Mouse (Mus musculus) midbrain, embryonic 15.5 days (tissue): ENCODE measurements around the gene Atp2b4. TPM values are rescaled to one million over a fixed set of nuclear protein-coding genes. Genes with fewer than 3 reads are reported as not detected.

Experiments
- ATAC-seq: fragments of 200-750 bp; cut with Nextera tagmentation; replicated peaks from 2 replicates; pipeline ENCODE4 v1.8.0; 2017; ENCODE audit warnings: moderate TSS enrichment
- H3K27ac ChIP-seq: fragments of 300-500 bp; sonication (generic); 2 replicates; pipeline ENCODE4 v1.5.1; 2015; ENCODE audit warnings: mild to moderate bottlenecking, inconsistent platforms
- H3K27me3 ChIP-seq: fragments of 300-500 bp; sonication (generic); replicated peaks from 2 replicates; pipeline ENCODE4 v1.6.1; 2015; ENCODE audit warnings: inconsistent platforms
- H3K36me3 ChIP-seq: fragments of 300-500 bp; sonication (generic); replicated peaks from 2 replicates; pipeline ENCODE4 v1.6.1; 2015; ENCODE audit warnings: inconsistent platforms
- H3K4me1 ChIP-seq: fragments of 300-500 bp; sonication (generic); 2 replicates; pipeline ENCODE4 v1.6.1; 2015; ENCODE audit warnings: inconsistent platforms
- H3K4me2 ChIP-seq: fragments of 300-500 bp; sonication (generic); 2 replicates; pipeline ENCODE4 v1.6.1; 2015; ENCODE audit warnings: inconsistent platforms, mild to moderate bottlenecking, moderate library complexity
- H3K4me3 ChIP-seq: fragments of 300-500 bp; sonication (generic); 2 replicates; pipeline ENCODE4 v1.5.1; 2015; ENCODE audit warnings: mild to moderate bottlenecking, inconsistent platforms
- H3K9ac ChIP-seq: fragments of 300-500 bp; sonication (generic); 2 replicates; pipeline ENCODE4 v1.6.1; 2015; ENCODE audit warnings: mild to moderate bottlenecking, inconsistent platforms
- H3K9me3 ChIP-seq: fragments of 300-500 bp; sonication (generic); 2 replicates; pipeline ENCODE4 v1.6.1; 2016; ENCODE audit warnings: inconsistent platforms
- WGBS: fragments of 180-500 bp; shearing (Covaris S2); methylation state at CpG from one replicate; pipeline ENCODE4 v1.1.7; 2015; ENCODE audit warnings: mixed read lengths; 5-methylcytosine and 5-hydroxymethylcytosine counted together
- polyA plus RNA-seq: library from polyadenylated mRNA; unstranded; fragments of >200 nt; fragmentation: Nextera tagmentation; extraction: Ambion mirVana; gene quantifications from 2 replicates; pipeline ENCODE4 v1.2.1, GENCODE M21; 2015

Gene Atp2b4
- polyA plus RNA-seq, 1 experiment from 2014 or later = 11.6 TPM

DNA sequence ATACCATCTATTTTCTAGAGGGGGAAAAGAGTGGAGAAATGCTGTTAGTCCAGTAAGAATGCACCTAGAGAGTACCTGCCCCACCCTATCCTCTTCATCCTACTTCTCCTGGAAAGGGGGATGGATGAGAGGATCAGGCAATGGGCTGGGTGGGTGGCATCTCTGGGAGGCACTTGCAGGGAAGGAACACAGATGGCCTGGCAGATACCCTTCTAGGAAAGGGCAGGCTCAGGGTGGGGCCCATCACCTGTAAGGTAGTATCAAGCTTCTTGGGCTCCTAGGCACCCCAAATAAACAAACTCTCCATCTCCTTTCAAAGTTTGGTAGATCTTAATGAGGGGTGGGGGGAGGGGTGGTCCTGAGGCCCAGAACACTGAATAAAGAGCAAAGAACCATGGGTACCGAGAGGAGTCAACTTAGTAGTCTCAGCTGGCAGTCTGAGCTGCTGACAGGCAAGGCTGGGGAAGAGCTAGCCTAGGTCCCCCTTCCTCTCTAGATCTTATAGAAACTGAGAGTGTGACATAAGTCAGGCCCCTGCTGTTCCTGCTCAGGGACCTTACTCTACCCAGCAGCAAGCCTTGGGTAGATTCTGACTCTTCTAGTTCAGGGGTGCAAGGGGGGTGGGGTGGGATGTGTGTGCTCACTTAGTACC lies 3.4 kb downstream of the Atp2b4 start:
- H3K27me3 ChIP-seq = 0 out of 2 replicates have a peak, but pooled peaks cover 4% of the 10 kb centered on the region
- ATAC-seq = no peak
- WGBS = 58% methylated on average over 1 of the region's 1 CpGs
- peaks cover 33% of the 10 kb centered on the region for H3K4me1 ChIP-seq
- H3K4me2 ChIP-seq = no peak overlapping the region
- H3K9ac ChIP-seq = no peak overlapping the region
- no peaks in the 10 kb centered on the region for H3K36me3 ChIP-seq
- no peaks in the 10 kb centered on the region for H3K9me3 ChIP-seq
- H3K4me3 ChIP-seq = no peak overlapping the region
- H3K27ac ChIP-seq = no peak overlapping the region

DNA sequence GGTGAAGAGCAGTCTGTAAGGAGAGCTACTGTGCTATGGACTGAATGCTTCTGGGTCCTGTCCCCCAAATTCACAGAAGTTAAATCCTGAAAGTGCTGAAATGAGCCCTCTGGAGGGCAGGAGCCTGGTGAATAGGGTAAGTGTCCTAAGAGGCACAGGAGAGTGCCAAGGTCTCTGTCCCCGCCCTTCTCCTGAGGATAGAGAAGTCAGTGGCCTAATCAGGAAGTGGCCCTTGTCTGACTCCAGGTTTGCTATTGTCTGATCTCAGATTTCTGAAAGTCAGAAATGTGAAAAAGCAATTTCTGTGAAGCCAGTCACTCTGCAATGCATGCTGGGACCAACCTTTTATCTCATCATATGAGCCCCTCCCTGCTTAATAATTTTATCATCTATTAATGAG lies 7.2 kb downstream of the Atp2b4 start:
- WGBS = 44% methylated on average over 1 of the region's 1 CpGs
- no peak overlapping the region for H3K27ac ChIP-seq
- H3K4me3 ChIP-seq = no peak overlapping the region
- H3K9me3 ChIP-seq = no peaks in the 10 kb centered on the region
- H3K4me1 ChIP-seq = peaks cover 3% of the 10 kb centered on the region; the same call in 1 of the 2 replicates
- no peak overlapping the region for H3K9ac ChIP-seq
- H3K4me2 ChIP-seq = no peak overlapping the region
- no peaks in the 10 kb centered on the region for H3K36me3 ChIP-seq
- ATAC-seq = no peak
- H3K27me3 ChIP-seq = no peaks in the 10 kb centered on the region

DNA sequence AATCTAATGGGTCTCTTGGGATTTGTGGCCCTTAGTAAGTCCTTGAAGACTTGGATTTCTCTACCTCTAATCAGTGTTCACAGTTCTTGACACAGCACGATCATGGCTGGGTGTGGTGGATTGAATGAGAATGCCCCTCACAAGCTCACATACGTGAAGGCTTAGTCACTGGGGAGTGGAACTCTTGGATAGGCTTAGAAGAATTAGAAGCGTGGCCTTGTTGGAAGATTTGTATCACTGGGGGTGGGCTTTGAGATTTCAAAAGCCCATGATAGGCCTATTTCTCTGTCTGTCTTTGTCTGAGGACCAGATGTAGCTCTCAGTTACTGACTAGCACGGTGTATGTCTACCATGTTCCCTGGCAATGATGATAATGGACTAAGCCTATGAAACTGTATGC lies 10.8 kb downstream of the Atp2b4 start:
- Histone ChIP-seq H3K9me3 (no peaks in the 10 kb centered on the region), H3K27ac (no peak overlapping the region), H3K4me1 (no peaks in the 10 kb centered on the region), H3K27me3 (no peaks in the 10 kb centered on the region), H3K9ac (no peak overlapping the region), H3K4me2 (no peak overlapping the region), H3K4me3 (no peak overlapping the region), H3K36me3 (no peaks in the 10 kb centered on the region)
- no peak for ATAC-seq
- WGBS = 92% methylated on average over 4 of the region's 4 CpGs

DNA sequence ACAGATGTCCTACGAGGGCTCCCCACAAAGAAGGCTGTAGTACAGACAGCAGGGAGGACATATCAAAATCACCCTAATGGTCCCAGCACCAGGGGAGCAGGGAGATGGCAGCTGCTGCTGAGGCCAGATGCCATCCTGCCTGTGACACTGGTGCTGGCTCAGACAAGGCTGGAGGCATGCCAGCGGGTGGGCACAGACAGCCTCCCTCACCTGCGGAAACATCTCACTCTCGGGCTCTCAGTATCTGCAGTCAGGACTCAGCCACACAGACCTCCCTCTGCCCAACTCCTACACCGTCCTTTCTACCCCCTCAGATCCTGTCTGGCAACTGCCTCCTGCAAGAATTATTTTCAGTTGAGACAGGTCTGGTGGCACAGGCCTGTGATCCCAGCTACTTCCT lies 12.0 kb downstream of the Atp2b4 start:
- Histone ChIP-seq H3K27me3 (no peaks in the 10 kb centered on the region), H3K27ac (no peak overlapping the region), H3K4me1 (no peaks in the 10 kb centered on the region), H3K36me3 (no peaks in the 10 kb centered on the region), H3K9me3 (no peaks in the 10 kb centered on the region), H3K4me3 (no peak overlapping the region), H3K4me2 (no peak overlapping the region), H3K9ac (no peak overlapping the region)
- 63% methylated on average over 5 of the region's 5 CpGs for WGBS
- no peak for ATAC-seq

DNA sequence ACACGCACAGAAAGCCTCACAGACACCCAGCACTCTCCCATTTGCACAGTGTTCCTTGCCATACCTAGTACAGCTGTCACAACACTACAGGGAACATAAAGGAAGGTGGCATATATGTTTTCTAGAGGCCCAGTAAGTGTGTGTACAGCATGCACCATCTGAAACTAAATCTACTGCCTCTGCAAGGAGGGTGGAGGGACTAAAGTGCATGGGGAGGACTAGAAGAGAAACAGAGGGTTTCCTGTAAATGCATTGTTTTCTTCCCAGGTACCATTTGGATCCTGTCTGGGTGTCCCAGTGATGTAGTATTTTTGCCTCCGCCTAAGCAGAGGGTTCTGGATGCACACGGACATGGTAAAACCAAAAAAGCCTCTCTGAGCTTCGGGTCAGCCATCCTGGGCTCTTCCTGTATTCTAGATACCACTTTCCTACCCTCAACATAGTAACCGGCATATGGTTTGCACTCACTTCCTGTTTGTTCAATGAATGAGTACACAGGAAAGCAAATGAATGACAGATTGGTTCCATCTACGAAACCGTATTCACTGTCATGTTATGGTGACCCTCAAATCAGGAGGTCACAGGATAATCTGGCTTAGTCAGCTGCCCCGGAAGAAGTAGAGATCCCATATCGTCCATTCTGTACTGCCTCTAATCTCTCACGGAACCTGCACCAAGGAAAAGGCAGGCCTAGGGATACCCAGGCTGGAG lies 13.2 kb downstream of the Atp2b4 start:
- Histone ChIP-seq H3K4me2 (no peak overlapping the region), H3K9ac (no peak overlapping the region), H3K4me1 (no peaks in the 10 kb centered on the region), H3K9me3 (no peaks in the 10 kb centered on the region), H3K27ac (no peak overlapping the region), H3K27me3 (no peaks in the 10 kb centered on the region), H3K36me3 (no peaks in the 10 kb centered on the region), H3K4me3 (no peak overlapping the region)
- 73% methylated on average over 10 of the region's 10 CpGs for WGBS
- ATAC-seq = no peak

DNA sequence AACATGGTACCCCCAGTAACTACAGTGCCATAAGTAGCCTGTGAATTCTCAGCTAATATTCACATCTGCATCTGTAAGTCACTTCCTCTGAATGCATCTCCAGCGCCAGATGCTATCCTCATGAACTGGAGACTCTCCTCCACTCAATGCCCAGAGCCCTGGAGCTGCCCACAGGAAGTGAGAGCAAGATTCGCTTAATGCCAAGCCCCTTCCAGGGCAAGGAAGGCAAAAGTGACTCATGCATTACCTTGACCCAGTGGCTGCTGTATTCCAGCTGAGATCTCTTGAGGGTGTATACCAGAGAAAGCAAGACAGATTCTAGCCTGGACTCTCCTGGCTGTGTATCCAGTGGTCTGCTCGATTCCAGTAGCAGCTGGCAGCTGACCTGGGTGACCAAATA lies 16.2 kb downstream of the Atp2b4 start:
- 86% methylated on average over 3 of the region's 3 CpGs for WGBS
- no peak overlapping the region for H3K4me3 ChIP-seq
- no peaks in the 10 kb centered on the region for H3K36me3 ChIP-seq
- no peak overlapping the region for H3K27ac ChIP-seq
- no peaks in the 10 kb centered on the region for H3K4me1 ChIP-seq
- no peaks in the 10 kb centered on the region for H3K27me3 ChIP-seq
- ATAC-seq = no peak
- no peaks in the 10 kb centered on the region for H3K9me3 ChIP-seq
- H3K9ac ChIP-seq = no peak overlapping the region
- H3K4me2 ChIP-seq = no peak overlapping the region

DNA sequence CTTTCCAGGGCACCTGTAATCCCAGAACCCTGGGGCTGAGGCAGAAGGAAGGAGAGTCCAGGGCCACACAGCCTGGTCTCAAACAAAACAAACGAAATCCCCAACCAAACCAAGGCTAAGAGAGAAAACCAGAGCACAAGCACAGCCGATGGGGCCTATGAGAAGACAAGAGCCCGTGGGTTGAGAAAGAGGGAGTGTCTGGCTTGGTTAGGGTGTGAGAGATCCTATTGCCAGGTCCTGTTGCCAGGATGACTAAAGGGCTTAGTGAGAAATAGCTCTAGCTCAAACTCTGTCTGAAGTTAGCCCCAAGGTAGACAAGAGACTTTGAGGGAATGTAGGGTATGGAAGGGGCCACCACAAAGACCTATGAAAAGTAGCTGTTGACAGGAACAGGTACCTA lies 19.3 kb downstream of the Atp2b4 start:
- H3K9ac ChIP-seq = no peak overlapping the region
- no peaks in the 10 kb centered on the region for H3K4me1 ChIP-seq
- no peaks in the 10 kb centered on the region for H3K36me3 ChIP-seq
- H3K27ac ChIP-seq = no peak overlapping the region
- no peak overlapping the region for H3K4me3 ChIP-seq
- ATAC-seq = no peak
- 57% methylated on average over 3 of the region's 3 CpGs for WGBS
- no peak overlapping the region for H3K4me2 ChIP-seq
- H3K9me3 ChIP-seq = no peaks in the 10 kb centered on the region
- H3K27me3 ChIP-seq = no peaks in the 10 kb centered on the region

DNA sequence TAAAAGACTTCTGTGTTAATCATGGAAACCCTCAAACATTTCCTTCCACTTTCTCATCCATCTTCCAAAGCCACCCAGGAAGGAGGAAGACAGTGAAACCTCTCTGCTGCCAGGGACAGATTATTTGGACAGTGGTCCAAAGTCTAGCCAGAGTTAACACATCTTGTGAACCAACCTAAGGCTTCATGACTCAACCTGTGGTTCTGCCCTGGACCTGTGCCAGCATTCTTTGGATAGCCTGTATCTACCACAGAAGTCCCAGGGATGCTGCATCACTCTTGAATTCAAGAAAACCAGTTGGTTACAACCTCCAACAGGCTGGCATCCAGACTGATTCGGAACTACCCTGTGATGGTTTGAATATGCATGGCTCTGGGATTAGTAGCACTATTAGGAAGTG lies 21.8 kb downstream of the Atp2b4 start:
- H3K27me3 ChIP-seq = no peaks in the 10 kb centered on the region
- H3K36me3 ChIP-seq = no peaks in the 10 kb centered on the region
- no peak overlapping the region for H3K9ac ChIP-seq
- ATAC-seq = no peak
- no peaks in the 10 kb centered on the region for H3K4me1 ChIP-seq
- no peak overlapping the region for H3K4me3 ChIP-seq
- no peak overlapping the region for H3K4me2 ChIP-seq
- 94% methylated on average over 1 of the region's 1 CpGs for WGBS
- no peaks in the 10 kb centered on the region for H3K9me3 ChIP-seq
- no peak overlapping the region for H3K27ac ChIP-seq

DNA sequence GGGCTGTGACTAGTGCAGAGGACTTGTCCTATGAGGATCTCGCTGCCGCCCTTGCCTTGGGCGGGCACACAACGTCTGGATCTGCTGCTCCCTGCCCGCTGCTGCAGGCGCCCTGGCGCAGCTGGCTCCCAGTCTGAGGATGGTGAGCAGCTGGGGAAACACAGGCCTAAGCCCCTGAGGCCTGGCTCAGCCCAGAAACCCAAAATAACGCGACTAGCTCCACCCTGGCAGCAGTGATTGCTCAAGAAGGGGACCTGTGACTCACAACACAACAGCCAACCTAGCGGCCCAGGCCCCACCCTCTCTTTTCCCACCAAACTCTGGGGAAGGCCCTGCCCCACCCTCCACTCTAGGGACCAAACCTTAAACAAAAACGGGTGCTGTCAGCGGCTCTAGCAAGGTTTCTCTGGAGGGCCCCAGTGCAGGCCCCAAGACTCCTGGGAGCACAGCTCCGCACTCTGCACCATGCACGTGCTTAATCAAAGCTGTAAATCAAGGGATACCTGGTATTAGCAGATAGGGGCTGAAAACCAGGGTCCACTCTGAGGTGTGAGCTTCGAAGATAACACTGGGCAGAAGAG lies 23.1 kb downstream of the Atp2b4 start:
- Histone ChIP-seq H3K4me3 (no peak overlapping the region), H3K4me2 (no peak overlapping the region), H3K9me3 (no peaks in the 10 kb centered on the region), H3K27me3 (no peaks in the 10 kb centered on the region), H3K4me1 (no peaks in the 10 kb centered on the region), H3K9ac (no peak overlapping the region), H3K36me3 (no peaks in the 10 kb centered on the region), H3K27ac (no peak overlapping the region)
- ATAC-seq = no peak
- 76% methylated on average over 15 of the region's 15 CpGs for WGBS

DNA sequence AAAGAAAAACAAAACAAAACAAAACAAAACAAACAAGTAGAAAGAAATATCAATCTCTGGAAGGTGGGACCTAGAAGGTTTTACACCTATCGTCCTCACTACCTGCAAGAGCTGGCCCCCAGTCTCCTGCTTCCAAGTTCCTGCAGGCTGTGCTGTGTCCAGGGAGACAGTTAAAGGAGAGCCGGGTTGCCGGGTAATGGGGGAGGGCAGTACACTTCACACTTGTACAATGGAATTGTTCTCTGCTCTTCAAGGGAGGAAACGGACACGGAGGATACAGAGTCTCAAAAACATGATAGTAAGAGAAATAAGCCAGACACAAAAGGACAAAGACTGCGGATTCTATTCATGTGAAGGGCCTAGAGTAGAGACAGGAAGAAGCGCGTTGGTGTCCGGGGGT lies 28.3 kb downstream of the Atp2b4 start:
- Histone ChIP-seq H3K36me3 (no peaks in the 10 kb centered on the region), H3K4me2 (no peak overlapping the region), H3K9ac (no peak overlapping the region), H3K27ac (no peak overlapping the region), H3K4me1 (peaks cover 8% of the 10 kb centered on the region), H3K9me3 (no peaks in the 10 kb centered on the region), H3K27me3 (no peaks in the 10 kb centered on the region), H3K4me3 (no peak overlapping the region)
- WGBS = 48% methylated on average over 9 of the region's 9 CpGs
- no peak for ATAC-seq

DNA sequence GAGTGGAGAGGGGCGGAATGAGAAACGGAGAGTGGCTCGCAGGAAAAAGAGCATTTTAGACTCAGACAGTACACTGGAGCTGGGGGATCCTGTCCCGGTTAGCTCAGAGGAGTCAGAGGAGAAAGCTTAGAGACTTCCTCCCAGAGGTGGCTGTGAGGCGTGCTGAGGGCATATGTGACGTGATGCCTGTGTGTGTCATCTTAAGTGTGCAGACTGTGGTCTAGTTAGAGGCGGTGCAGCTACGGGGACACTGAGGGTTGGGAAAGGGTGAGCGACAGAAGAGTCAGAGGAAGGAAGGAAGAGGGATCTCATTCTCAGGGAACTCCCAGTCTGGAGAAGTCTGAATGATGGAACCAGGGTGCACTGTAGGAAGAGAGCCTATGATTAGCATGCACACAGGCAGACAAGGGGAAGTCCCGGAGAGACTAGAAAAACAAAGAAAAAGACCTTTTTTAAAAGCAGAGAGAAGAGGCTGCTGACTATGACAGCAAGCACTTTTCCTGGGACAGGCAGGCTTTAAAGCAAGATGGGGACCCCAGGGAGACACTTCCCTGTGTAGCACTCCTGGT lies 28.9 kb downstream of the Atp2b4 start:
- Histone ChIP-seq H3K36me3 (no peaks in the 10 kb centered on the region), H3K4me2 (no peak overlapping the region), H3K27me3 (no peaks in the 10 kb centered on the region), H3K9me3 (no peaks in the 10 kb centered on the region), H3K27ac (no peak overlapping the region), H3K9ac (no peak overlapping the region), H3K4me3 (no peak overlapping the region), H3K4me1 (peaks cover 14% of the 10 kb centered on the region)
- no peak for ATAC-seq
- WGBS = 74% methylated on average over 10 of the region's 10 CpGs

DNA sequence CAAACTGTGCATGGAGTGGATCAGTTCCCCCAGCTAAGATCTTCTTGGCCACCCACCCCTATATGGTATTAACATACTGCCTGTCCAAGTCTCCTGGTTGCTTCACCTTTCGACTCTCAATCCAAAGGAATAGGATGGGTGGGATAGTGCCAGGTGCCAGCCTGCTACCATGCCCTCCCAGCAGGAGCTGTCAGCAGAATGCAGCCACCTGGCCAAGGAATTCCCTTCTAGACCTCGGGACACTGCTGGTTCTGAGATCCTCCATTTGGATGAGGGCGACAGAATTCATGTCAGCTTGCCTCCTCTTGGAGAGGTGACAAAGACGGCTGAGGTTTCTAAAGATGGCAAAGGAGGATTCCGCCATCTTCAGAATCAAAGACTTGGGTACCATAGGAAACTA lies 32.8 kb downstream of the Atp2b4 start:
- H3K9me3 ChIP-seq = no peaks in the 10 kb centered on the region
- H3K4me1 ChIP-seq = peaks cover 15% of the 10 kb centered on the region
- H3K27ac ChIP-seq = no peak overlapping the region
- H3K27me3 ChIP-seq = no peaks in the 10 kb centered on the region
- H3K4me3 ChIP-seq = no peak overlapping the region
- no peak for ATAC-seq
- no peaks in the 10 kb centered on the region for H3K36me3 ChIP-seq
- H3K4me2 ChIP-seq = no peak overlapping the region
- H3K9ac ChIP-seq = no peak overlapping the region
- 89% methylated on average over 5 of the region's 5 CpGs for WGBS
